Mouse (Mus musculus): ENCODE measurements around the gene Aatf. TPM values are rescaled to one million over a fixed set of nuclear protein-coding genes. Genes with fewer than 3 reads are reported as not detected.

The Aatf gene
- 15.1 and 25.9 TPM in 2 replicates for polyA plus RNA-seq (2012; rRNA removed)

DNA sequence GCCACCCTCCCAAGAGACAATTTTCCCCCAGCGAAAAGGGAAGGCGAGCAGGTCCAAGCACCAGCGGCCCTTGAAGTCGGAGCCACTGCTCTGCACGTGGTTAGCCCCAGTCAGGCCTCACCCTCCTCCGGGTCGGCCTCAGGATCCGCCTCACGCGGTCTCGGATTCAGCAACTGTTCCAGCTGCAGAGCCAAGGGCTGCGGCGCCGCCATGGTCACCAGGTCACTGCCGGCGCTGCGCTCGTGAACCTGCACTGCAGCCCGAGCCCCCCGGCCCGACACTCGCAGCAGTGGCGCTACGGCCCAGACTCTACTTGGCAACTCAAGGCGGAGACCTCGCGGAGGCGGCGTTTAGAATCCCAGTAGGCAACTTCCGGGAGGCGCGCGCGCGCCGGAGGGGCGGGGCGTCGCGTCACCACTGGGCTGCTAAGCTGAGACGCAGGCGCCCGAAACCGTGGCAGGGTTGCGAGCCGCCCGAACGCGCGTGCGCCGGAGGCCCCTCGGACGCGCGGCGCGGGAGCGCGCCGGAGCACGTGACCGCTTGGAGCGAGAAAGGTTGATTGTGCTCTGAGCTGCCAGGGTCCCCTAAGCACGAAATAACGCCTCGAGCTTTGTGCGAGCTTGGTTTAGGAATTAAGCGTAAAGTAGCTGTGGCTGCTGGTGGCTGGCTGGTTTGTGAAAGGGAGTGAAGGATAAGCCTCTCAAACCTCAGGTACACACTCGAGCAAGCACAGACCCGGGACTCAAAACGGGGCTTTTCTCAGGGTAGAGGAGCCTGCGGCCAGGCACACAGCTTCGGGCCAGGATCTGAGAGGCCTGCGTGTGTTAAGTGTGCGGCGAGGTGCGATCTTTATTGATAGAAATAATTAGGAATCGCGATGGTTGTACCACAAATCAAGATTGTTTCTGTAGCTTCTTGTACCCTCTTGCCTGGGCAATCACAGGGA is at the start of gene Aatf:
Aatf (minus strand) TSS at position 352 of the 946 bp plus-strand sequence.

DNA sequence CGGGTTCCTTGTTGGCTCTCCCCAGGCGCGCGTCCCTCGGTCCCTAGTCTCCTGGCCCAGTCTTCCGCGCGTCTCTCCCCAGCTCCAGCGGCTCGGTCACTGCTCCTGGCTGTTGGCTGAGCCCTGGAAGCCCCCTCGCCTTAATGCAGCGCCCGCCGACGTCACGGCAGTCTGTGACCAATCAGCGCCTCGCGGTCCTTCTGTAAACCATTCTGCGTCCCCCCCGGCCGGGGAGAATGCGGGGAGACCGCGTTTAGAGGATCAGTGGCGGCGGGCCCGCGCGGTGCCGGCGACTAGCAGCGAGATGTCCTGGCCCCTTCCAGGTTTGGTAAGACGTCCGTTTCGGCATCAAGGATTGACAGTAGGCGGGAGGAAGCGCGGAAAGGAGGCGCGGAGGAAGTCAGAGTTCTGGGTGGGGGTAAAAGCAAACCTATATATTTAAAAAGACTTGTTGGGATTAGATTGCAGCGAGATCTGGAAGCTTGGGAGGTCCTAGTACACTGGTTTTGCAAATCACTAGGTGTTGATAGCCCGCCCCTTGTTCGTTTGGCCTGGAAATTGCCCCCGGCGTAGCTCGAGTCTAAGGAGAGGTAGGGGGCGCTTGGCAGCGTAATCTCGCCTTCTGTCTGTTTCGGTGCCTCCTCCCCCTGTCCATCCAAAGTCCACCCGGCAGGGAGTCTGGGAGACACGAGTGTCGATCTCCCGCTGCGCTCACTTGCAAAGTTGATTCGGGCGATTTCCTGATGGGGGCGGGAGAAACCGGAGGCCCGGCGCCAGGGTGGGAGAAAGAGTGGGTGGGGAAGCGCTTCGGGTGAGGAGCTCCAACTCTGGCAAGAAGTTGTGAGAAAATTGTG is 12.3 kb upstream of the Aatf start, which contains the start of gene Lhx1:
Lhx1 (minus strand) TSS at position 115 of the 854 bp plus-strand sequence.

Other genes with a start within 250 kb of the Aatf start
- 30.1 and 31.3 TPM in 2 replicates for gene Lhx1, start 12.0 kb upstream of the Aatf start, polyA plus RNA-seq (2012; rRNA removed)